8 mouse cellular contexts compared by ENCODE assay signal in the genomic region with DNA sequence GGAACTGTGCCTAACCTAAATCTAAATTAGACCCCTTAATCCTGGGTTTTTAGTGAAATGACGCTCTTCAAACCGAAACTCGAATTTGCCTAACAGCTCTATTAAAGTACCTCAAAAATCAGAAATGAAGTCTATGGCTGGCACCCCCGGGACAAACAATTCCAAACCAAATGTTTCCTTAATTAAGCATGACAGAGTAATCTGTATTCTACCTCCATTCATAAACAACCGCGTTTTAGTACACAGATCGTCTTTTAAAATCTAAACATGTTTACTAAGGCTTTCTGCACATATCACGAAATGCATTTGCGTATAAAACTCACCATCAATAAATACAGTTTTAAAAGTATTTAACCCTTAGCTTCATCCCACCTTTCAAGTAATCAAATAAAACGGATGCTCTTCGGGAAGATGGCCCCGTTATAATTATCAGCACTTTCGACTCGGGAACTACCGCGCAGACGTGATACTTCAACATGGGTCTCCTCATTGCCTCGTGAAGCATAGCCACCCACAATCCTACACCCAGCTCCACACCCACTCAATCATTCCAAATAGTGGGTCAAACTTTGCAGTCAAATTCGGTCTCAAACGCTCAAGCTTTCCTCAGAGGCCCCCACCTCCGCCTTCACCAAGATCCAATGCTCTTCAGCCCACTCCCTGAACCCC. TPM values are rescaled to one million over a fixed set of nuclear protein-coding genes. Genes with fewer than 3 reads are reported as not detected.
DNase-seq lines count a peak whose midpoint lies in the region; ATAC-seq and TF ChIP-seq lines count a peak whose summit lies in the region.

No protein-coding gene starts in this region.

- H3K27ac ChIP-seq in cortical plate, adult 2 months (ENCODE audit: insufficient read depth, low read length) = peak overlapping the region; percentile 27; the same call in 1 of the 2 replicates
- H3K27ac ChIP-seq in hindbrain, embryonic 10.5 days = peak overlapping the region; percentile 97

- no peaks in the 10 kb centered on the region for H3K27me3 ChIP-seq in hindbrain, embryonic 10.5 days (ENCODE audit: insufficient read depth, poor library complexity, severe bottlenecking)

- WGBS in lung, adult 2 months = 2% methylated on average over 21 of the region's 21 CpGs
- WGBS in hindbrain, embryonic 10.5 days = 3% methylated on average over 21 of the region's 21 CpGs

- H3K4me1 ChIP-seq in lung, adult 2 months (ENCODE audit: control insufficient read depth, insufficient read depth, low read length) = no peaks in the 10 kb centered on the region; the same call in 1 of the 2 replicates
- peaks cover 3% of the 10 kb centered on the region; the same call in 1 of the 2 replicates for H3K4me1 ChIP-seq in cortical plate, adult 2 months (ENCODE audit: control insufficient read depth, insufficient read depth, low read length)
- peaks cover 8% of the 10 kb centered on the region for H3K4me1 ChIP-seq in hindbrain, embryonic 10.5 days (replicated peaks)

- no peak for TF ChIP-seq CTCF in lung, adult 2 months (IDR thresholded peaks at IDR 0.05; ENCODE audit: insufficient read depth, low read length)
- no peak for TF ChIP-seq CTCF in cortical plate, adult 2 months (IDR thresholded peaks at IDR 0.05; ENCODE audit: extremely low read depth, insufficient read depth, low read length)

- H3K36me3 ChIP-seq in hindbrain, embryonic 10.5 days = peaks cover 54% of the 10 kb centered on the region

- TF ChIP-seq POLR2A in lung, adult 2 months (IDR thresholded peaks at IDR 0.05; ENCODE audit: borderline replicate concordance, extremely low read depth, low read depth, low read length) = no peak
- no peak for TF ChIP-seq POLR2A in cortical plate, adult 2 months (IDR thresholded peaks at IDR 0.05; ENCODE audit: extremely low read depth, insufficient read depth, low read length)

- H3K9me3 ChIP-seq in hindbrain, embryonic 10.5 days = peaks cover 42% of the 10 kb centered on the region

- no peak for DNase-seq in lung, adult 2 months
- DNase-seq in lung, adult 18-20 months = no peak
- DNase-seq in hindbrain, embryonic 10.5 days (ENCODE audit: low spot score) = no peak
- DNase-seq in gastrocnemius, adult 8-10 months (ENCODE audit: low spot score in 2 of 2) = no peak
- no peak for DNase-seq in gastrocnemius, adult 18-20 months (ENCODE audit: low spot score)
- DNase-seq in layer of hippocampus, postnatal 14 days (ENCODE audit: low spot score in 2 of 2) = no peak

- peak; percentile 30 for ATAC-seq in megakaryocyte progenitor cell, adult 5-6 weeks (replicated peaks; ENCODE audit: poor library complexity)

- H3K4me3 ChIP-seq in lung, adult 2 months (replicated peaks; ENCODE audit: extremely low read depth, low read depth, low read length) = peak overlapping the region; percentile 97
- H3K4me3 ChIP-seq in cortical plate, adult 2 months (ENCODE audit: insufficient read depth, low read length) = peak overlapping the region; percentile 63
- peak overlapping the region; percentile 69 for H3K4me3 ChIP-seq in hindbrain, embryonic 10.5 days

RNA-seq across cellular contexts. Expression of a gene that starts 0.5 kb away (rescaled TPM):
- polyA plus RNA-seq in lung, adult 2 months (2012; rRNA removed) = 9.5 and 14.8 TPM in 2 replicates
- 33.5 and 35.2 TPM in 2 replicates for polyA plus RNA-seq in cortical plate, adult 2 months (2012; rRNA removed)
- 10.5 and 17.2 TPM in 2 replicates for polyA plus RNA-seq in hindbrain, embryonic 10.5 days (2016; fragmentation: Nextera tagmentation; extraction: Ambion mirVana)
- total RNA-seq in megakaryocyte progenitor cell, adult 5-6 weeks (2015) = 62.2 and 64.3 TPM in 2 replicates
- 88.0 and 101 TPM in 2 replicates for total RNA-seq in megakaryocyte progenitor cell, adult 5-6 weeks (2017)
- total RNA-seq in gastrocnemius, adult 8-10 months (2022) = 10 to 100 TPM; 22.6 to 31.4 (median 26.4) TPM
- total RNA-seq in gastrocnemius, adult 18-20 months (2021) = 10 to 100 TPM; 24.7 to 28.7 TPM
- 10 to 100 TPM; 48.4 to 52.6 TPM for total RNA-seq in layer of hippocampus, postnatal 14 days (2021)

RNA-seq across cellular contexts. Expression of a gene that starts 14.9 kb away (rescaled TPM):
- polyA plus RNA-seq in lung, adult 2 months (2012; rRNA removed) = 14.1 and 42.3 TPM in 2 replicates
- polyA plus RNA-seq in cortical plate, adult 2 months (2012; rRNA removed) = 7.4 TPM in 2 replicates
- polyA plus RNA-seq in hindbrain, embryonic 10.5 days (2016; fragmentation: Nextera tagmentation; extraction: Ambion mirVana) = 3.8 and 8.2 TPM in 2 replicates
- total RNA-seq in megakaryocyte progenitor cell, adult 5-6 weeks (2015) = 0.98 TPM in 1 of 2 replicates, not detected in the other
- 3.3 and 7.0 TPM in 2 replicates for total RNA-seq in megakaryocyte progenitor cell, adult 5-6 weeks (2017)
- total RNA-seq in gastrocnemius, adult 8-10 months (2022) = 100 to 1,000 TPM; 730 to 997 (median 888) TPM
- total RNA-seq in gastrocnemius, adult 18-20 months (2021) = 100 to 1,000 TPM; 938 to 989 TPM
- total RNA-seq in layer of hippocampus, postnatal 14 days (2021) = 1 to 10 TPM; 6.2 to 8.6 TPM

RNA-seq across cellular contexts. Expression of a gene that starts 29.6 kb away (rescaled TPM):
- 784 and 1,083 TPM in 2 replicates for polyA plus RNA-seq in lung, adult 2 months (2012; rRNA removed)
- polyA plus RNA-seq in cortical plate, adult 2 months (2012; rRNA removed) = 254 and 279 TPM in 2 replicates
- polyA plus RNA-seq in hindbrain, embryonic 10.5 days (2016; fragmentation: Nextera tagmentation; extraction: Ambion mirVana) = 65.1 and 72.5 TPM in 2 replicates
- 319 and 322 TPM in 2 replicates for total RNA-seq in megakaryocyte progenitor cell, adult 5-6 weeks (2015)
- 165 and 206 TPM in 2 replicates for total RNA-seq in megakaryocyte progenitor cell, adult 5-6 weeks (2017)
- total RNA-seq in gastrocnemius, adult 8-10 months (2022) = 100 to 1,000 TPM; 164 to 196 (median 175) TPM
- 100 to 1,000 TPM; 198 to 205 TPM for total RNA-seq in gastrocnemius, adult 18-20 months (2021)
- 100 to 1,000 TPM; 206 to 239 TPM for total RNA-seq in layer of hippocampus, postnatal 14 days (2021)

RNA-seq across cellular contexts. Expression of a gene that starts 47.3 kb away (rescaled TPM):
- polyA plus RNA-seq in lung, adult 2 months (2012; rRNA removed) = 0.88 and 1.8 TPM in 2 replicates
- 9.8 and 10.4 TPM in 2 replicates for polyA plus RNA-seq in cortical plate, adult 2 months (2012; rRNA removed)
- 9.8 and 11.2 TPM in 2 replicates for polyA plus RNA-seq in hindbrain, embryonic 10.5 days (2016; fragmentation: Nextera tagmentation; extraction: Ambion mirVana)
- 2.7 and 4.2 TPM in 2 replicates for total RNA-seq in megakaryocyte progenitor cell, adult 5-6 weeks (2015)
- 7.1 and 8.2 TPM in 2 replicates for total RNA-seq in megakaryocyte progenitor cell, adult 5-6 weeks (2017)
- 1 to 10 TPM in 1 of 4 experiments, under 1 TPM in 3; 0.87 to 1.1 (median 0.95) TPM for total RNA-seq in gastrocnemius, adult 8-10 months (2022)
- 1 to 10 TPM; 1.3 TPM for total RNA-seq in gastrocnemius, adult 18-20 months (2021)
- 10 to 100 TPM; 25.3 to 27.6 TPM for total RNA-seq in layer of hippocampus, postnatal 14 days (2021)

Comparison
In these comparisons a context has a peak if more than half of its experiments do, and no peak if none do; other contexts are left out.
1. RNA of a gene that starts 14.9 kb away (total RNA-seq): 938 to 989 TPM in gastrocnemius, adult 18-20 months and 730 to 997 TPM in gastrocnemius, adult 8-10 months; 6.2 to 8.6 TPM in layer of hippocampus, postnatal 14 days and 0.98 to 7.0 TPM in megakaryocyte progenitor cell, adult 5-6 weeks; every median in the first group is over 10 times any median in the second.
2. Peak in every context shown above with its lines, with median percentiles within 50 percentile points of each other: H3K4me3 ChIP-seq.